Mouse (Mus musculus) erythroblast, embryonic 14.5 days (primary cell): ENCODE results near the gene Nav1.

Source experiments
- GATA1 ChIP-seq: IDR thresholded peaks from 2 replicates; pipeline ENCODE4 v1.6.1; 2012; ENCODE audit warnings: low read length, inconsistent platforms, mixed read lengths
- TAL1 ChIP-seq: IDR thresholded peaks from 3 replicates; pipeline ENCODE4 v1.6.1; 2012; ENCODE audit warnings: low read length, inconsistent platforms, mixed read lengths

GRCm38 (mm10) chr1:135579111-135579510, 28.0 kb downstream of the Nav1 start:
- TF ChIP-seq GATA1 (no peak), TAL1 (no peak)
